Mouse (Mus musculus) lung, adult 2 months (tissue): ENCODE measurements around the gene Slco3a1. TPM values are rescaled to one million over a fixed set of nuclear protein-coding genes. Genes with fewer than 3 reads are reported as not detected.

Experiments used
- DNase-seq: peaks from one replicate; pipeline ENCODE4 v3.0.0; 2022
- H3K4me1 ChIP-seq: fragments of 200-500 bp; 2 replicates; pipeline ENCODE4 v1.6.1; 2011; ENCODE audit warnings: low read length; ENCODE audit not compliant: control insufficient read depth, insufficient read depth
- H3K4me3 ChIP-seq: fragments of 200-500 bp; replicated peaks from 2 replicates; pipeline ENCODE3; 2011; ENCODE audit warnings: low read depth, mild to moderate bottlenecking, control low read depth, low read length; ENCODE audit errors: extremely low read depth
- CTCF ChIP-seq: fragments of 200-500 bp; IDR thresholded peaks from 2 replicates; pipeline ENCODE4 v1.5.1; 2011; ENCODE audit warnings: mild to moderate bottlenecking, low read length, control low read depth; ENCODE audit not compliant: insufficient read depth
- POLR2A ChIP-seq: fragments of 200-500 bp; IDR thresholded peaks from 2 replicates; pipeline ENCODE4 v1.6.1; 2011; ENCODE audit warnings: low read depth, mild to moderate bottlenecking, control low read depth, low read length, borderline replicate concordance; ENCODE audit errors: extremely low read depth
- WGBS: fragments of 180-500 bp; shearing (Covaris S2); methylation state at CpG from one replicate; pipeline ENCODE4 v1.1.7; 2018; 5-methylcytosine and 5-hydroxymethylcytosine counted together
- polyA plus RNA-seq: library from polyadenylated mRNA; depleted of rRNA; stranded (reverse); fragments of >200 nt; gene quantifications from 2 replicates; pipeline ENCODE4 v1.2.3, GENCODE M21; 2012

Slco3a1 gene
- polyA plus RNA-seq, 1 experiment, result 156 TPM

DNA sequence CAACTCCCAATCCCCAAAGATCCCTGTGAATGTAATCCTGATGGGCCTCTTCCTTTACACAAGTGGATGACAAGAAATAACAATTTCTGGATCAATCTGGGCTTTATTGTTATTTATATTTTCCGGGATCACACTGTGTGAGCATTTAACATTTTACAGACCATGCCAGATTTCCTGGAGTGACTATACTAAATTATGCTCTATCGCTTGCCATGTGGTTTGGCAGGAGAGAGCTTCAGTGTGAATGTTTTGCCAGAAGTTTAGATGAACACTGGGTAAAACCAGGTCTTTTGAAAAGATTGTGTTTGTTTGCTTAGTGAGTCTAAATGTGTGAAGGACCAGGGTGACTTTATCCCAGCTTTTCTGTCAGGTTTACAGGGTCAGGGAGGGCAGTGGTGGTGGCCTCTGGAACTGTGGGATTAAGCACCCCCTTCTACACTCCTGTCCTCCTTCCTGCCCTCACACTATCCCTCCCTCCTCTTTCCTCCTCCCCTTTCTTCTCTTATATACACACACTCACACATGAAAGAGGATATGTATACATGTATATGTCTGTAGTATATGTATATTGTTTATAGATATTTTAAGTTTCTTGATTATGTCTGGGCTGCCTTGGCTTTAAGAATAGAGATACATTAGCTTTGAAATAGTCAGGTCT is 287.9 kb downstream of the Slco3a1 start:
- DNase-seq, result no peak
- no peaks in the 10 kb centered on the region for H3K4me1 ChIP-seq
- WGBS, result 55% methylated on average over 2 of the region's 2 CpGs
- TF ChIP-seq CTCF (no peak), POLR2A (no peak)
- no peak overlapping the region for H3K4me3 ChIP-seq

DNA sequence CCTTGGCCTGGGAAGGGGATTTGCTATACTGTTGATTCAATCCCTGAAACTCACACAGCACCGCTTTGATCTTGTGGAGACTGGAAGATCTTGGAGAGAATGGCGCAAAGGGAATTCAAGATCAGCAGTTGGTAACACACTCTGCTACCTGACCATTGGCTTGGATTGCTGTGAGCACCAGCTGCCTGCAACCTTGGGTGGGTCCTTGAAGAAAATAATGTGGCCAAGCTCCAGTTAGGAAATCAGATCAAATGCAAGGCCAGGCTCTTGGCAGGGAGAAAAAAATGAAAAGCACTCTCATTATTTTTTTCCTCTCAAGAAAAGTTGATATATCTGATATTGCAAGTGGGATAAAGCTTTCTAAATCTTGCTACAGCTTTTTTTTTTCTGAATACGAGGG is 298.3 kb downstream of the Slco3a1 start:
- TF ChIP-seq CTCF (no peak), POLR2A (no peak)
- no peak for DNase-seq
- Histone ChIP-seq H3K4me1 (no peaks in the 10 kb centered on the region), H3K4me3 (no peak overlapping the region)
- 79% methylated on average over 3 of the region's 3 CpGs for WGBS

DNA sequence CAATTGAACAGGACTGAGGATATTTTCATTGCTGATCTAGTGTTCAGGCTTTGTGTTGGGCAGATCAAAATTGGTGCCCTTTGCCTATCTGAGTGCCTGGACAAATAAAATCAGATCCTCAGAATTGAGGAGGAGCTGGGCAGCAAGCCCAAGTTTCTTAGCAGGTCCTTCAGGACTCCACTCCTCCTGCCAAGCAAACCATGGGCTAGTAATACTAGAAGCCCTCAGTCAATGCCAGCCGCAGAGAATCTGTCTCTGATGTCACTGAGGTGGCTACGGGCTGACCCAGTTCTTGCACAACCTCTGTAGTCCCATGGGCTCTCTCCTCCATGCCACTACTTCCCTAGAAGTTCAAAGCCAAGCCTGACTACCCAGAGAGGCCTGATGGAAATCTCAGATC is 302.5 kb downstream of the Slco3a1 start:
- WGBS, result 60% methylated on average over 2 of the region's 2 CpGs
- TF ChIP-seq POLR2A, result no peak
- TF ChIP-seq CTCF, result no peak
- Histone ChIP-seq H3K4me3 (no peak overlapping the region), H3K4me1 (no peaks in the 10 kb centered on the region)
- DNase-seq, result peak; percentile 7

DNA sequence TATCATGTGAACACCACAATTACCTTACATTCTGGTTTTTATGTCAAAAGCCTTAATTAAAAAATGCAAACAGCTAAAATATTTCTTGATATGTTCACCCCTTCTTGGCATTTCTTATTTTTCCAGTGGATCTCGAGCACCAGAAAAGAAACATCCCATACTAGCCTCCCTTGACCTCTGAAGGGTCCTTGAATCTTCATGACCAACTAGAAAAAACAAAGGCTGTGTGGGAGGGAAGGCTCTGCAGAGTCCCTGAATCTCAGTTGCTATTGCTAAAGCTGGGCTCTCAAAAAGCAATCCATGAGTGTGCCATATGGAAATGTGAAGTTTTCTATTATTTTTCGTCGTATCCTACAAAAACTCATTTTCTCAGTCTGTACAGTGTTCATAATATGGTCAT is 313.3 kb downstream of the Slco3a1 start:
- DNase-seq, result no peak
- 81% methylated on average over 3 of the region's 3 CpGs for WGBS
- H3K4me1 ChIP-seq, result no peaks in the 10 kb centered on the region
- H3K4me3 ChIP-seq, result no peak overlapping the region
- TF ChIP-seq CTCF (no peak), POLR2A (no peak)

DNA sequence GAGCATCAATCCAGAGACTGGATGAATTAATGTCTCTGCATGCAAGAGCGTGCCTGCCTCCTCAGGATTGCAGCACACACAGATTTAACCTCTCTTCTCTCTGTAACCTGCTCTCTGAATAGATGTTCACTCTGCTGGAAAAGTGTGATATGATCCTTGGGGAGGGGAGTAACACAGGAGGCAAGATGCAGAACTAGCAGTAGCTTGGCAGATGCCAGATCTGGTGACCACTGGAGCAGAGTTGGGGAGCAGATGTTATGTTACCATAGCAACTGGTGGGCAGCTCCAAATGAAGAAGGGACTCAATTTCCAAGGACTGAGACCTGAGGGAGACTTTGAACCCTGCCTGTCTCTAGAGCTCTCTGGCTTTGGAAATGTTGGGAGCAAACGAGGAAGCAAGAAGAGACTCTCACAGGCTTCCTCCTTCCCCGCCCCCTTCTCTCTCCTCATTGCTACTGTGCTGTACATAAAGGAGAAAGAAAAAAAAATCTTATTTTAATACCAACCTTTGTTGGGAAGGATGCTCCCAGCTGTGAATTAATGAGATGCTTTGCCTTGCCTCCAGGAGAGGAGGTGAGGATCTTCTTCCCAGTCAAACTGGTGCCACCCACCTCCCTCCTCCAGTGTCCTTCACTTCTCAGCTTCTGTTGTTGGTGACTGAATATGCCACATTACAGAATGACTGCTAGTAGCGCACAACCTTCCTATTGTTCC is 314.0 kb downstream of the Slco3a1 start:
- WGBS, result 71% methylated on average over 4 of the region's 4 CpGs
- no peak overlapping the region for H3K4me3 ChIP-seq
- no peaks in the 10 kb centered on the region for H3K4me1 ChIP-seq
- no peak for DNase-seq
- no peak for TF ChIP-seq POLR2A
- no peak for TF ChIP-seq CTCF
